Mouse (Mus musculus): Measurements from ENCODE around the gene Prdm16.

GRCm38 (mm10) chr4:154675441-154676000 is 38.8 kb upstream of the Prdm16 start:
- TF ChIP-seq E2F4 (IDR thresholded peaks at IDR 0.05; ENCODE audit: insufficient read depth) = no peak
- no peak for TF ChIP-seq POLR2A (IDR thresholded peaks at IDR 0.05; ENCODE audit: insufficient read length, low read depth)
- TF ChIP-seq TCF12 (IDR thresholded peaks at IDR 0.05; ENCODE audit: insufficient read depth, poor library complexity, severe bottlenecking) = no peak
- TF ChIP-seq MYOG (IDR thresholded peaks at IDR 0.05; ENCODE audit: control insufficient read depth in 1 of 3, insufficient read depth in 1 of 3, insufficient read length in 2 of 3, low read depth in 2 of 3) = no peak
- no peak for TF ChIP-seq USF1 (IDR thresholded peaks at IDR 0.05; ENCODE audit: low read depth)
- no peak for TF ChIP-seq MAX (IDR thresholded peaks at IDR 0.05; ENCODE audit: low read depth)
- no peak for TF ChIP-seq POLR2AphosphoS2 (IDR thresholded peaks at IDR 0.05; ENCODE audit: insufficient read length, low read depth)
- TF ChIP-seq CEBPB (IDR thresholded peaks at IDR 0.05; ENCODE audit: insufficient read depth, poor library complexity, severe bottlenecking) = no peak
- TF ChIP-seq MYOD1 (IDR thresholded peaks at IDR 0.05; ENCODE audit: control insufficient read depth in 1 of 3, insufficient read length in 2 of 3, low read depth in 2 of 3) = no peak
- TF ChIP-seq REST (IDR thresholded peaks at IDR 0.05; ENCODE audit: insufficient read depth, insufficient read length) = no peak

All from myocyte (in vitro differentiated cells).